ENCODE assay signal across 13 mouse cellular contexts in genomic region chr17:50506861-50507321, GRCm38 (mm10). TPM values are rescaled to one million over a fixed set of nuclear protein-coding genes. Genes with fewer than 3 reads are reported as not detected.
DNase-seq lines count a peak whose midpoint lies in the region; TF ChIP-seq lines count a peak whose summit lies in the region.
"Had no signal": no experiment of that assay in that cellular context is flagged by ENCODE, and none has a peak within 500 bp of the region (broad histone marks: within the 10 kb centered on the region; RNA-seq: fewer than 3 reads in every experiment).

No protein-coding gene starts in this region.

- no peak for TF ChIP-seq CTCF in gastrocnemius, adult 2 months (IDR thresholded peaks at IDR 0.05)

- peak overlapping the region; percentile 90 for H3K27ac ChIP-seq in gastrocnemius, adult 2 months
- no peak overlapping the region for H3K27ac ChIP-seq in limb, embryonic 10.5 days
- H3K27ac ChIP-seq: limb, embryonic 15.5 days; lung, embryonic 15.5 days had no signal

- H3K36me3 ChIP-seq in limb, embryonic 10.5 days: no peaks in the 10 kb centered on the region
- H3K36me3 ChIP-seq: G1E; limb, embryonic 15.5 days; lung, embryonic 15.5 days had no signal

- H3K4me1 ChIP-seq in limb, embryonic 10.5 days: peaks cover 23% of the 10 kb centered on the region

- H3K4me3 ChIP-seq in gastrocnemius, adult 2 months: peak overlapping the region; percentile 39
- H3K4me3 ChIP-seq in limb, embryonic 10.5 days: no peak overlapping the region
- H3K4me3 ChIP-seq: limb, embryonic 15.5 days; lung, embryonic 15.5 days; megakaryocyte, embryonic 14.5 days; myocyte had no signal

- H3K9me3 ChIP-seq in limb, embryonic 10.5 days (replicated peaks): no peaks in the 10 kb centered on the region
- H3K9me3 ChIP-seq: limb, embryonic 15.5 days; lung, embryonic 15.5 days; megakaryocyte, embryonic 14.5 days had no signal

- DNase-seq in gastrocnemius, adult 2 months: peak; percentile 38
- DNase-seq in gastrocnemius, postnatal 4 days (ENCODE audit: low spot score in 2 of 2): no peak
- DNase-seq in spleen, postnatal 36 days (ENCODE audit: low spot score in 2 of 2): peak; percentile 23 to 44
- no peak for DNase-seq in spleen, adult 18-20 months
- DNase-seq in cerebellum, postnatal 25 days: peak; percentile 47 to 66
- no peak for DNase-seq in limb, embryonic 10.5 days (ENCODE audit: low spot score)
- DNase-seq in embryo, embryonic 10 days (ENCODE audit: low spot score): no peak
- DNase-seq: thymus, adult 18-20 months had no signal

- 87% methylated on average over 13 of the region's 13 CpGs for WGBS in limb, embryonic 10.5 days

- peaks cover 7% of the 10 kb centered on the region for H3K27me3 ChIP-seq in limb, embryonic 10.5 days (ENCODE audit: low read depth, poor library complexity, severe bottlenecking)
- H3K27me3 ChIP-seq: limb, embryonic 15.5 days; lung, embryonic 15.5 days had no signal

- intact Hi-C loops in gastrocnemius, adult 2 months (cut with DNase I): loop anchor here (1.0 to 5.0 kb wide), 6 partner anchors 60 to 288 kb away; no protein-coding TSS in a partner anchor

RNA-seq across cellular contexts. Expression of gene Plcl2, which starts 2.3 kb away (rescaled TPM):
- 10 to 100 TPM; 31.0 to 37.2 TPM for total RNA-seq in gastrocnemius, adult 2 months (2021)
- 10 to 100 TPM; 32.9 to 34.0 TPM for total RNA-seq in gastrocnemius, postnatal 4 days (2021)
- 5.0 and 6.4 TPM in 2 replicates for polyA plus RNA-seq in limb, embryonic 10.5 days (2016; fragmentation: Nextera tagmentation; extraction: Ambion mirVana)
- polyA plus RNA-seq: G1E had no signal

Comparison
In these comparisons a context has a peak if more than half of its experiments do, and no peak if none do; other contexts are left out.
1. DNase-seq: peak in gastrocnemius, adult 2 months (single experiment), spleen, postnatal 36 days (2 of 2) and cerebellum, postnatal 25 days (2 of 2); none in gastrocnemius, postnatal 4 days (0 of 2), spleen, adult 18-20 months (0 of 2), limb, embryonic 10.5 days (single experiment) and embryo, embryonic 10 days (single experiment).